Mouse (Mus musculus): ENCODE data around the gene Prom2. TPM values are rescaled to one million over a fixed set of nuclear protein-coding genes. Genes with fewer than 3 reads are reported as not detected.
A peak's percentile ranks its signal among the peaks of the same experiment; 100 is the strongest.

Prom2 gene
- polyA plus RNA-seq, 1 experiment from 2014 or later: 12.1 TPM

DNA sequence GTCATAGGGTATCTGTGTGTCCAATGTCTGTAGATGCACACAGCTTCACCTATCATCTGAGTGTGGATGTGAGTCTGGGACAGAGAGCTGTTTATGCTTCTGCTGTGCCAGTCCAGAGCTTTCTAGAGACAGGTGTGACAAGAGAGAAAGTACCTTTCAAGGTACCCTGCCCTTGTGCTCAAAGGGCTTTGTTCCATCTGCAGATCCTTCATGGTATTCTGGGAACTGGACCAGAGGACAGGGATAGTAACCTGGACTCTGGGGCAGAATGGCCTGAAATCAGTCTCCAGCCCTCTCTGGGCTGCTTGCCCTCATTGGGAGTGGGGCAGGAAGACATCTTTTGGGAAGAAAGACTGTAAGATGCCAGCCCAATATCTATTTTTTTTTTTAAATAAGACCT lies 21.1 kb downstream of the Prom2 start:
- H3K4me2 ChIP-seq (replicated peaks; ENCODE audit: low read depth, low read length): peak overlapping the region; percentile 47; the same call in 1 of the 2 replicates

GRCm38 (mm10) chr2:127519308-127519707 lies 22.0 kb downstream of the Prom2 start:
- Histone ChIP-seq H3K36me3 (ENCODE audit: control insufficient read depth, insufficient read depth, low read length) (no peaks in the 10 kb centered on the region), H3K9ac (replicated peaks; ENCODE audit: low read depth, low read length) (no peak overlapping the region), H3K9me3 (ENCODE audit: control insufficient read depth, low read depth, low read length) (no peaks in the 10 kb centered on the region), H3K4me2 (replicated peaks; ENCODE audit: low read depth, low read length) (no peak overlapping the region), H3K4me3 (ENCODE audit: low read depth, low read length) (no peak overlapping the region), H3K4me1 (ENCODE audit: control insufficient read depth, insufficient read depth, low read length) (peaks cover 12% of the 10 kb centered on the region; the same call in 1 of the 2 replicates), H3K27me3 (ENCODE audit: control insufficient read depth, insufficient read depth, low read length) (no peaks in the 10 kb centered on the region), H3K27ac (ENCODE audit: low read length) (no peak overlapping the region)
- WGBS: 78% methylated on average over 5 of the region's 5 CpGs
- ATAC-seq (ENCODE audit: insufficient number of reproducible peaks, insufficient read depth, low FRiP score, low read depth): no peak

More for the DNA sequence above, 21.1 kb downstream of the Prom2 start:
- no peak for ATAC-seq (ENCODE audit: insufficient number of reproducible peaks, insufficient read depth, low FRiP score, low read depth)
- peaks cover 12% of the 10 kb centered on the region; the same call in 1 of the 2 replicates for H3K4me1 ChIP-seq (ENCODE audit: control insufficient read depth, insufficient read depth, low read length)
- no peak overlapping the region for H3K9ac ChIP-seq (replicated peaks; ENCODE audit: low read depth, low read length)
- H3K27ac ChIP-seq (ENCODE audit: low read length): no peak overlapping the region
- no peaks in the 10 kb centered on the region for H3K9me3 ChIP-seq (ENCODE audit: control insufficient read depth, low read depth, low read length)
- no peaks in the 10 kb centered on the region for H3K27me3 ChIP-seq (ENCODE audit: control insufficient read depth, insufficient read depth, low read length)
- no peak overlapping the region for H3K4me3 ChIP-seq (ENCODE audit: low read depth, low read length)
- H3K36me3 ChIP-seq (ENCODE audit: control insufficient read depth, insufficient read depth, low read length): no peaks in the 10 kb centered on the region

GRCm38 (mm10) chr2:127518831-127519230 lies 22.4 kb downstream of the Prom2 start:
- no peak overlapping the region for H3K4me3 ChIP-seq (ENCODE audit: low read depth, low read length)
- H3K27me3 ChIP-seq (ENCODE audit: control insufficient read depth, insufficient read depth, low read length): no peaks in the 10 kb centered on the region
- H3K4me2 ChIP-seq (replicated peaks; ENCODE audit: low read depth, low read length): no peak overlapping the region
- H3K9me3 ChIP-seq (ENCODE audit: control insufficient read depth, low read depth, low read length): no peaks in the 10 kb centered on the region
- ATAC-seq (ENCODE audit: insufficient number of reproducible peaks, insufficient read depth, low FRiP score, low read depth): no peak
- no peaks in the 10 kb centered on the region for H3K36me3 ChIP-seq (ENCODE audit: control insufficient read depth, insufficient read depth, low read length)
- 52% methylated on average over 3 of the region's 3 CpGs for WGBS
- no peak overlapping the region for H3K9ac ChIP-seq (replicated peaks; ENCODE audit: low read depth, low read length)
- no peak overlapping the region for H3K27ac ChIP-seq (ENCODE audit: low read length)
- peaks cover 12% of the 10 kb centered on the region; the same call in 1 of the 2 replicates for H3K4me1 ChIP-seq (ENCODE audit: control insufficient read depth, insufficient read depth, low read length)

GRCm38 (mm10) chr2:127518273-127518672 lies 23.0 kb downstream of the Prom2 start:
- 27% methylated on average over 3 of the region's 3 CpGs for WGBS
- no peak for ATAC-seq (ENCODE audit: insufficient number of reproducible peaks, insufficient read depth, low FRiP score, low read depth)
- H3K36me3 ChIP-seq (ENCODE audit: control insufficient read depth, insufficient read depth, low read length): no peaks in the 10 kb centered on the region

DNA sequence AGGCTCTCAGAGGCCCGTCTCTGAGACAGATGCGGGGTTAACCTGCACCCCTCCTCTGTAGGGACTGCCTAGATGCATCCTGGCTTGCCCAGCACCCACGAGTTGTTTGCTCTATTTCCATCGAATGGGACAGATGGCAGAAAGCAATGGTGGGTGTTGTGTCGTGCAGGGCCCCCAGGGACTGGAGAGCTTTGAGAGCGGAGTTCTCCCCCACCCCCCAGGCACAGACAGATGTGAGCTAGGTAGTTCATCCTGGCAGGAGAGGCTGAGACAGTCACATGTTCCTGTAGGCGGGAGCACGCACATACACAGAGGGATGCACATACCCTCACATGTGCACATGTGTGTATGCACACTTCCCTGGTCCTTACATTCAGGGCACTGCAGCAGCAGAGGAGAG lies 24.2 kb downstream of the Prom2 start:
- Histone ChIP-seq H3K9ac (replicated peaks; ENCODE audit: low read depth, low read length) (no peak overlapping the region), H3K36me3 (ENCODE audit: control insufficient read depth, insufficient read depth, low read length) (no peaks in the 10 kb centered on the region), H3K4me2 (replicated peaks; ENCODE audit: low read depth, low read length) (no peak overlapping the region), H3K9me3 (ENCODE audit: control insufficient read depth, low read depth, low read length) (no peaks in the 10 kb centered on the region), H3K4me3 (ENCODE audit: low read depth, low read length) (no peak overlapping the region), H3K4me1 (ENCODE audit: control insufficient read depth, insufficient read depth, low read length) (peaks cover 12% of the 10 kb centered on the region; the same call in 1 of the 2 replicates), H3K27ac (ENCODE audit: low read length) (no peak overlapping the region), H3K27me3 (ENCODE audit: control insufficient read depth, insufficient read depth, low read length) (no peaks in the 10 kb centered on the region)
- ATAC-seq (ENCODE audit: insufficient number of reproducible peaks, insufficient read depth, low FRiP score, low read depth): no peak
- WGBS: 77% methylated on average over 8 of the region's 8 CpGs

More at GRCm38 (mm10) chr2:127518273-127518672, 23.0 kb downstream of the Prom2 start:
- Histone ChIP-seq H3K4me3 (ENCODE audit: low read depth, low read length) (no peak overlapping the region), H3K9ac (replicated peaks; ENCODE audit: low read depth, low read length) (no peak overlapping the region), H3K27me3 (ENCODE audit: control insufficient read depth, insufficient read depth, low read length) (no peaks in the 10 kb centered on the region), H3K4me2 (replicated peaks; ENCODE audit: low read depth, low read length) (no peak overlapping the region), H3K27ac (ENCODE audit: low read length) (no peak overlapping the region), H3K4me1 (ENCODE audit: control insufficient read depth, insufficient read depth, low read length) (peaks cover 12% of the 10 kb centered on the region; the same call in 1 of the 2 replicates), H3K9me3 (ENCODE audit: control insufficient read depth, low read depth, low read length) (no peaks in the 10 kb centered on the region)

DNA sequence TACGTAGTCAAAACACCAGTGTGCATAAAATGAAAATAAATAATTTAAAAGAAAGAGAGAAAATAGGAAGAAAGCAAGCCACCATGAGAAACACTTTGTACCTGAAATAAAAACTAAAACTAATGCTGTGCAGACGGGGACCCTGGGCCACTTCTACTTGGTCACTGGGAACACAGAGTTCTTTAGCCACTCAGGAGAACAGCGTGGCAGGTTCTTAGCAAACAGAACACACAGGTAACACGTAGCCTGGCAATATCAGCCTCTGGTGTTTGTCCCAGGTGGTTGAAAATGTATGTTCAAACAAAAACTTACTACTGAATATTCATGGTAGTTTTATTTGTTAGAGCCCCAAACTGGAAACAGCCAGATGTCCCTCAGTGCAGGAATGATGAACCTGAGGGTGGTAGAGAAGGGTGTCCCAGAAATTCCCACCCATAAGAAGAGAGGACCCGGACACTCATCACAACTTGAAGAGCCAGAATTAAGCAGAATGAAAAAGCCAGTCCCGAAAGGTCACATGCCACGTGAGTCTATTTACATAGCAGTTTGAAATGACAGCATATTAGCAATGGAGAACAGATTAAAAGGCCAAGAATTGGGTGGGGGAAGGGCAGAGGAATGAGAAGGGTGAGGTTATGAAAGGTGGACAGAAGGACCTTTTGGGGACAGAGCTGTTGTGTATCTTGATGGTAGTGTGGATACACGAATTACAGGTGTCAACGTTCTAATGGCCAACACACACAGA lies 26.7 kb downstream of the Prom2 start:
- H3K9ac ChIP-seq (replicated peaks; ENCODE audit: low read depth, low read length): no peak overlapping the region
- no peak for ATAC-seq (ENCODE audit: insufficient number of reproducible peaks, insufficient read depth, low FRiP score, low read depth)
- no peaks in the 10 kb centered on the region for H3K36me3 ChIP-seq (ENCODE audit: control insufficient read depth, insufficient read depth, low read length)
- H3K9me3 ChIP-seq (ENCODE audit: control insufficient read depth, low read depth, low read length): no peaks in the 10 kb centered on the region
- no peaks in the 10 kb centered on the region for H3K27me3 ChIP-seq (ENCODE audit: control insufficient read depth, insufficient read depth, low read length)
- no peaks in the 10 kb centered on the region for H3K4me1 ChIP-seq (ENCODE audit: control insufficient read depth, insufficient read depth, low read length)
- no peak overlapping the region for H3K27ac ChIP-seq (ENCODE audit: low read length)
- WGBS: 70% methylated on average over 9 of the region's 9 CpGs
- no peak overlapping the region for H3K4me2 ChIP-seq (replicated peaks; ENCODE audit: low read depth, low read length)
- no peak overlapping the region for H3K4me3 ChIP-seq (ENCODE audit: low read depth, low read length)

GRCm38 (mm10) chr2:127513244-127513643 lies 28.0 kb downstream of the Prom2 start:
- Histone ChIP-seq H3K4me2 (replicated peaks; ENCODE audit: low read depth, low read length) (no peak overlapping the region), H3K9ac (replicated peaks; ENCODE audit: low read depth, low read length) (no peak overlapping the region), H3K36me3 (ENCODE audit: control insufficient read depth, insufficient read depth, low read length) (no peaks in the 10 kb centered on the region), H3K9me3 (ENCODE audit: control insufficient read depth, low read depth, low read length) (no peaks in the 10 kb centered on the region), H3K4me3 (ENCODE audit: low read depth, low read length) (no peak overlapping the region), H3K4me1 (ENCODE audit: control insufficient read depth, insufficient read depth, low read length) (no peaks in the 10 kb centered on the region), H3K27me3 (ENCODE audit: control insufficient read depth, insufficient read depth, low read length) (no peaks in the 10 kb centered on the region), H3K27ac (ENCODE audit: low read length) (no peak overlapping the region)
- 51% methylated on average over 3 of the region's 3 CpGs for WGBS
- ATAC-seq (ENCODE audit: insufficient number of reproducible peaks, insufficient read depth, low FRiP score, low read depth): no peak

DNA sequence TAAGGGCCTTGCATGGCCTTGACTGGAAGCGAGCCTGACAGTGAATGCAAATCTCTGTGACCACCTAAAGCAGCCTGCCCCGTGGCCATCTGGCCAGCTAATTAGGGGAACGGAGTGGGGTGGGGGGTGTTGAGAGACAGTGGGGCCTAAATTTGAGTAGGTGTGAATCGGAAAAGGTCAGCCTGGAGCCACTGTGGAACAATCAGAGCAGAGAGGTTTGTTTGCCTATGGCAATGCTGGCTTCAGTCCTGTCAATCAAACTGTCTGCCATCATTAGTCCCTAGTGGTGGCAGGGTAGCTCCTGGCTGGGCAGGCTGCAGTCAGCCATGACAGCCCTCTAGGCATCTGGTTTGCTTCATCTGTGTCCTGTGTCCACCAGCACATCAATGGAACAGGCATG lies 29.8 kb downstream of the Prom2 start:
- Histone ChIP-seq H3K27ac (ENCODE audit: low read length) (no peak overlapping the region), H3K4me3 (ENCODE audit: low read depth, low read length) (no peak overlapping the region), H3K9me3 (ENCODE audit: control insufficient read depth, low read depth, low read length) (no peaks in the 10 kb centered on the region), H3K9ac (replicated peaks; ENCODE audit: low read depth, low read length) (no peak overlapping the region), H3K4me1 (ENCODE audit: control insufficient read depth, insufficient read depth, low read length) (no peaks in the 10 kb centered on the region), H3K4me2 (replicated peaks; ENCODE audit: low read depth, low read length) (no peak overlapping the region), H3K27me3 (ENCODE audit: control insufficient read depth, insufficient read depth, low read length) (no peaks in the 10 kb centered on the region), H3K36me3 (ENCODE audit: control insufficient read depth, insufficient read depth, low read length) (no peaks in the 10 kb centered on the region)
- ATAC-seq (ENCODE audit: insufficient number of reproducible peaks, insufficient read depth, low FRiP score, low read depth): no peak
- WGBS: 29% methylated on average over 4 of the region's 4 CpGs

Data from stomach, embryonic 14.5 days (tissue).